Mouse (Mus musculus) c-Kit-negative CD71-positive TER-119-positive erythroid progenitor cells, embryonic 14.5 days (primary cell): ENCODE results near the gene 1700049E17Rik2.
"Not testable (repeated sequence)": the region's sequence is repeated elsewhere in the genome, so short reads cannot be mapped to it uniquely, and the experiment has no call there.

Source experiments
- DNase-seq: peaks from one replicate; pipeline ENCODE4 v3.0.0-alpha.2; 2013; ENCODE audit warnings: low read depth, low spot score

Gene 1700049E17Rik2

GRCm38 (mm10) chr14:41572911-41573310 lies at the start of gene 1700049E17Rik2:
1700049E17Rik2 (plus strand) TSS chr14:41573211.
- not testable (repeated sequence) for DNase-seq

GRCm38 (mm10) chr14:41524695-41525094 lies 48.3 kb upstream of the 1700049E17Rik2 start:
- DNase-seq, result not testable (repeated sequence)

DNA sequence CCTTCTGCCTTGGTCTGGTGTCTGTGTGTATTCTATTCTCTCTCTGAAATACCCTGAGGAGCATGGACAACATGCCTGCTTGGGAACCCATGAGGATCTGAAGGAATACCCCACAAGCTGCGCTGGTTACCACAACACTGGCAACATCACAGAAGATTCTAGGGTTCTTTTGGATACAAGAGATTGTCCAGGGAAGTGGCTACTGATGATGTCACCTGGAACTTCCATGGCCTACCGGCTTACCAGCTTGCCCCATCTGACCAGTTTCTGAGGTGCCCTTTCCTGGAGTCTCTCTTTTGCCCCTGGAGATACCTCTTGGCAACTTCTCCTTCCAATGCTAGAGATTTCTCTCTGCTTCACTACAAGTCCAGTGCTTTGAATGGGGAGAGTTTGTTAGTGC lies 17.5 kb upstream of the 1700049E17Rik2 start, which contains the start of gene Gm7970:
Gene Gm7970 (minus strand): TSS at position 101 of the 400 bp plus-strand sequence.
- DNase-seq, result not testable (repeated sequence)

DNA sequence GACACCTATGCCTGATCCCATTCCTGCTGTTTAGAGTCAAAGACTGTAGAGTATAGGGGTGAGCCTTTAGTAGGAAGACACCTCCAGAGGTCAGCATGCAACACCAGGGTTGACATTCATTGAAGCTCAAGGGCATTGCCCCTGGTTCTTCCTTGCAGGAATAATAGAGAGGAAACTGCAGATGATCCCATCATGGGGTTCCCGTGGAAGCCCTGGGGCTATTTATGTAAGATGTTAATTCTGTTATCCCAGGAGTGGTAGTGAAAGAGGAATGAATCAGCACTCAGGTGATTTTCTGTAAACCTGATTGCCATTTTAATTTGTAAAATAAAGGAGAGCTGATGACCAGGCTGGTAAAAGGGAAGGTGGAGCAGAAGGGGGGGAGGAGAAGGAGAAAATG lies 13.3 kb downstream of the 1700049E17Rik2 start:
- not testable (repeated sequence) for DNase-seq

GRCm38 (mm10) chr14:41600935-41601334 lies 27.9 kb downstream of the 1700049E17Rik2 start:
- DNase-seq, result not testable (repeated sequence)

DNA sequence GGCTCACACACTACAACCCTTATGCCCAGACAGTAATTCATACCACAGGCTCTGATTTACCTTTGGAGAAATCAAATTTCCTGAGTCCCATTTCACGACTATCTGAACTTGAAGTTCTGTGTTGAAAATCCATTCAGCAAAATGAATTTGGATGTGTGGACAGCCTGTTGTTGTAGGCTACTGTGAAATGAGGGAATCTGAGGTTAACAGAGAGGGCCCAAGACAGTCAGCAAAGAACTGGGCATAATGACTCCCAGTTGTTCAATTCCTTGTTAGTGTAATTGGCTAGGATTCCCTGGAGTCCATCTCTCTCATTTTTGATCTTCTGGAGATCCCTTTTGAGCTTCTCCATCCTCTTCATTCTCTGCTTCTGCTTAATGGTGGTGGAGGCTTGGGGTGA lies 37.7 kb downstream of the 1700049E17Rik2 start:
- DNase-seq, result not testable (repeated sequence)

GRCm38 (mm10) chr14:41622535-41622934 lies 49.5 kb downstream of the 1700049E17Rik2 start:
- not testable (repeated sequence) for DNase-seq

- DNase-seq, result not testable (repeated sequence)
These were observed 51.5 kb downstream of the 1700049E17Rik2 start, which contains the start of gene Gm3072 for GRCm38 (mm10) chr14:41624512-41624911. Gm3072 (minus strand) TSS chr14:41624612.

DNA sequence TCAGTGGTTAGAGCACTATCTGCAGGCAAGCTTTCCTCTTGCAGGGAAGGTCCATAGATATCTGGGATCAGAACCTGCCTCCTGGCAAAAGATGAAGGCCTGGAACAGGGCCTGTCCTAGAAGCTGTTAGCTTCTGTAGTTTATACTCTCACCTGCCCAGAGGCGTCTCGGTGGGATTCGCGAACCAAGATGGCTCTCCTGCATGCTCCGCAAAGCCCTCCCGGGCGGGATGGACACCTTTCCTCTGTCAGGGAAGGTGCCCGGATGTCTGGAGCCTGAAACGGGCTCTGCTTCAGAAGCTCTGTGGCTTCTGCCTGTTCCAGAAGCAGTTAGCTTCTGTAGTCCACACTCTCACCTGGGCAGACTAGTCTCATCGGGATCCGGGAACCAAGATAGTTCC lies 57.1 kb downstream of the 1700049E17Rik2 start:
- not testable (repeated sequence) for DNase-seq
